Mouse (Mus musculus): ENCODE measurements around the gene Tnni2.

DNA sequence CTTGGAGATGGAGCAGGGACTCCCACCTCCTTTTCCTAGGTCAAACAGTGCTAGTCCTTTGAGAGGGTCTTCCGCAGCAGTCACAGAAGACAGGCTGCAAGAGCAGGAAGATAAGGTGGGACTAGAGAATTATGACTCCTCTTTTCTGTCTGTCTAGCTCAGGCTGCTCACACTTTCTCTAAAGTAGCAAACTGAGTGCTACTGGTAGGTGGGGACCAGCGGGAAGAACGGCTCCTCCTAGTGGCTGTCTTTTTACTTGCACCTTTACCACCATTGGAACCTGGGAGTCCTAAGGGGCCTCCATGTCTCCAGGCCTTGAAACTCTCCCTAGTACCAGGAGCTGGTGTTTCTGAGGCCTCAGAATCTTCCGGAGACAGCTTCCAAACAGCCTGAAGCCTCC is 6.1 kb upstream of the Tnni2 start:
- TF ChIP-seq POLR2A (IDR thresholded peaks at IDR 0.05; ENCODE audit: control insufficient read depth, extremely low read depth, insufficient read depth, low read length, poor library complexity) (no peak), CTCF (IDR thresholded peaks at IDR 0.05; ENCODE audit: borderline replicate concordance, control insufficient read depth, extremely low read depth, insufficient read depth, low read length, poor library complexity) (no peak)
